Mouse (Mus musculus): ENCODE results near the gene Maged2. TPM values are rescaled to one million over a fixed set of nuclear protein-coding genes. Genes with fewer than 3 reads are reported as not detected.
"Not testable (repeated sequence)": the region's sequence is repeated elsewhere in the genome, so short reads cannot be mapped to it uniquely, and the experiment has no call there.

Gene Maged2
- polyA plus RNA-seq (2012; rRNA removed), result 55.3 and 57.0 TPM in 2 replicates

DNA sequence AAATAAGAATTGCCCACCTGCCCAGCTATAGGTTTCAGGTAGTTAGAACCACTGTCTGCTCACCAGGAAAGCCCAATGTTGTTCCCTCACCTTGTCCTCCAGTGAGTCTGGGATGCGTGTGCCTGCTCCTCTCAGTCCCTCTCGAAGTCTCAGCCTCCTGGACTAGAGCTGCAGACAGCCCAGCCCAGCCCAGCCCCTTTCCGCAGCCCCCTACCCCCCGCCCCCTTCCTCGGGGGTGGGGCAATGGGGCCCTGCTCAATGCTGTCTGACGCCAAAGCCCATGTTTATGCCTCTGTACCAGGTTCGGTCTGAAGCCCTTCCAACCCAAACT is at the start of gene Maged2:
Maged2 (minus strand) TSS at position 207 of the 331 bp plus-strand sequence.
- DNase-seq (ENCODE audit: low spot score), result no peak

GRCm38 (mm10) chrX:150848230-150848629 is 34.1 kb upstream of the Maged2 start:
- no peak for DNase-seq (ENCODE audit: low spot score)

DNA sequence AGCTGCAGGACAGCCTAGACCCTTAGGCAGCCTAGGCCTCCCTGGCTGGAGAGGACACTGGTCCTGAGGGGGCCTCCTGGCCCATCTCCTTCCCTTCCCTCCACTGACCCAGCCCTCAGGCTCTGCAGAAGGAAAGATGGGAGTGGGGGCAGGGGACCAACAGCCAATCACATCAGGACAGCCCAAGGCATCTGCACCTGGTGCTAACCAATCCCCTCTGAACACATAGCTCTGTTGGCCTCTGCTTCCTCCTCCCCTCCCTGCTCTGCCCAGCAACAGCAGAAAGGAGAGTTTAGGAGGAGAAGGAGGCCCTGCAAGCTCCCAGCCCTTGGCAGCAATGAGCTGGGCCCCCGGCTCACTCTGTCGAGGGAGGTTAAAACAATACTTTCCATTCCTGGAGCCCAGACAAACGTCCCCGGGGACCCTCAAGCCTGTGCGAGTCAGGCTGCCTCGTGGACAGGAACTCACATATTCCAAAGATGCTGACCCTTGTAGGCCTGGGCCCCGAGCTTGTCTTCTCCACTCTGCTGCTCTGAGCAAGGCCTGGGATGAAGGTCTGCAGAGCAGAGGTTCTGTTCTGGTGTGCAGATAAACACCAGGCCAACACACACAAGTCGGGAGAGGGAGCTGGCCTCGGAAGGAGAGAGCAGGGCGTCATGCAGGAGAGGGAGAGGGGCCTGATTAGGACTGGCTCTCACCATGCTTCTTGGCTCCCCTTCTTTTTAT is 31.5 kb upstream of the Maged2 start:
- not testable (repeated sequence) for DNase-seq (ENCODE audit: low spot score)

DNA sequence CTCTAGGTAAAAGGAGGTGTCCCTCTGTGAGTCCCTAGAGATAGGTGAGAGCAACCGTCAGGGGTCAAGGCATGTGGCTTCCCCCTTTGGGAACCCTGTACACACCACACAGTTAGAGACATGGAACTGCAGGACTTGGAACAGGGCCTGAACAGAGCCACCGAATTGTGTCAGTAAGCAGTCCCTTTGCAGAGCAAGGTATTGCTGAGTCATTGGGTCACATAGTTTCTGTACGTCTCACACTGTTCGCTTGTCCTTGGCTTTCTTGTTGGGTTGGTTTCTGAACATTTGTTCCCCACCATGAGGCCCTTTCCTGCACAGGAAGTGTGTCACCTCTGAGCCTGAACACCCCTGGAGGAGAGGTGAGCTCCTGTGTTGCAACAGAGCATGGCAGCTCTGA is 29.1 kb upstream of the Maged2 start:
- not testable (repeated sequence) for DNase-seq (ENCODE audit: low spot score)

DNA sequence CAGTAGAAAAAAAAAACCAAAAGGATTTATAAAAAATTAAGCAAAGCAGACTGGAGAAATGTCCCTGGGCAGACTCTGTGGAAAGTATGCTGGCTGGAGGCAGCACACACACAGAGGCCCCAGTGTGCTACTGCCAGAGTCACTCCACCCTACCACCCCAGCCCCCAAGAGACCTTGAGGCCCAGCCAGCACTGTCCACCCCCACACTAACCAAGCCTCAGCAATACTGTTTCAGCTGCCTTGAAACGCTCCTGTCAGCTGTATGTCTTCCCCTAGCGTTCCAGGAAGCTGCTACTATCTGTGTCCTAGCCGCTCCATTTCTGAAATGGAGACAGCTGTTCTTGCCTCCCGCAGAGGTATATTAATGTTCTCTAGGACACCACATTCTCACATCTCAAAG is 16.2 kb upstream of the Maged2 start:
- DNase-seq (ENCODE audit: low spot score), result no peak

GRCm38 (mm10) chrX:150817278-150817677 is 3.1 kb upstream of the Maged2 start:
- DNase-seq (ENCODE audit: low spot score), result no peak

DNA sequence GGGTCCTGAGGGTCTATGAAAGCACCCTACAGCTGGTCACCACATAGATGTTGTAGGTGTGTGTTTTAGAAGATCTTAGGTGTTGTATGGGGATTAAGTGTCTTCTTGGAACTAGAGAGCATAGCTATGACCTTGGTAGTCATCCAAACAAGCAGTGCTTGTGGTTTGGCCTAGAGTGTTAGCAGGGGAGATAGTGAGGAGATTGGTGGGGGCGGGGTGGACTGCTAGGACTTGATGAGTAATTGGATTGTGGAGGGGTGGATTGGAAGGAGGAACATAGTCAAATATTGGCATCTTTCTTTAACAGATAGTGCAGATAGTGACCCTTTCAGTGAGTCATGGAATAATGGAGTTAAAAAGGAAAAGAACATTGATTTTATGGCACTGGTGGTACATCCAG is 1.5 kb upstream of the Maged2 start:
- DNase-seq (ENCODE audit: low spot score), result no peak

- no peak for DNase-seq (ENCODE audit: low spot score)
Observed at GRCm38 (mm10) chrX:150813464-150814138, 544 bp downstream of the Maged2 start.

GRCm38 (mm10) chrX:150812787-150813298 is 1.3 kb downstream of the Maged2 start:
- DNase-seq (ENCODE audit: low spot score), result peak; percentile 52

- DNase-seq (ENCODE audit: low spot score), result not testable (repeated sequence)
Observed at GRCm38 (mm10) chrX:150800987-150801386, 13.2 kb downstream of the Maged2 start.

GRCm38 (mm10) chrX:150798493-150799177 is 15.5 kb downstream of the Maged2 start:
- not testable (repeated sequence) for DNase-seq (ENCODE audit: low spot score)

Other genes with a start within 250 kb of the Maged2 start
- 4.6 and 6.8 TPM in 2 replicates for gene Pfkfb1, start 226.1 kb downstream of the Maged2 start, polyA plus RNA-seq (2012; rRNA removed)
- 6.5 and 7.1 TPM in 2 replicates for gene Apex2, start 224.5 kb downstream of the Maged2 start, polyA plus RNA-seq (2012; rRNA removed)
- gene Tro, start 156.8 kb downstream of the Maged2 start, polyA plus RNA-seq (2012; rRNA removed), result 1.3 TPM in 2 replicates
- 16.9 and 19.6 TPM in 2 replicates for gene Gnl3l, start 203.0 kb upstream of the Maged2 start, polyA plus RNA-seq (2012; rRNA removed)
- gene Fgd1, start 231.8 kb upstream of the Maged2 start, polyA plus RNA-seq (2012; rRNA removed), result 8.5 and 11.5 TPM in 2 replicates